Mouse (Mus musculus): ENCODE measurements around the gene Ambra1. TPM values are rescaled to one million over a fixed set of nuclear protein-coding genes. Genes with fewer than 3 reads are reported as not detected.

The Ambra1 gene
- polyA plus RNA-seq, 1 experiment, result 19.3 TPM

DNA sequence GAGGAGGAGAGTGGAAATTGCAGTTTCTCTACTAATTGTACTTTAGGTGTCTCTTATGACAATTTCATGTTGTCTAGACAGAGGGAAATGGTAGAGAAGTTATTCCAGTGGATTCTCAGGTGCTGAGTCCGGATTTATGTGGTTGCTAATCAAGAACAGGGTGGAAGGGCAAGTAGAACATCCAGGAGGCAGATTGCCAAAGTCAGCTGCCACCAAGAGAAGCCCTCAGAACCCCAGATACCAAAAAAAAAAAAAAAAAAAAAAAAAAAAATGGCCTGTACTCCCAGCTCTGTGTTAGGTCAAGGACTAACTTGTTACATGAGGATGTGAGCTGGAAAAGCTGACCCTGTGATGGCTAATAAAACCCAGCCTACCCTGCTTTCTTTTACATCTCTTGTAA lies 62.4 kb downstream of the Ambra1 start:
- H3K36me3 ChIP-seq (ENCODE audit: control insufficient read depth, insufficient read depth), result no peaks in the 10 kb centered on the region
- no peak overlapping the region for H3K4me3 ChIP-seq
- H3K4me2 ChIP-seq (ENCODE audit: low read depth), result no peak overlapping the region
- TF ChIP-seq POLR2A (IDR thresholded peaks at IDR 0.05; ENCODE audit: insufficient read length, low read depth), result no peak
- peaks cover 24% of the 10 kb centered on the region for H3K79me2 ChIP-seq (ENCODE audit: control insufficient read depth, insufficient read depth)
- no peaks in the 10 kb centered on the region for H3K27me3 ChIP-seq (ENCODE audit: control insufficient read depth, insufficient read depth, insufficient read length)
- no peak overlapping the region for H3ac ChIP-seq (ENCODE audit: control insufficient read depth, insufficient read length)

GRCm38 (mm10) chr2:91794466-91794865 lies 64.5 kb downstream of the Ambra1 start:
- no peak for TF ChIP-seq MYOD1 (IDR thresholded peaks at IDR 0.05; ENCODE audit: control insufficient read depth in 1 of 3, insufficient read length in 2 of 3, low read depth in 2 of 3)
- H3K4me3 ChIP-seq, result no peak overlapping the region
- no peaks in the 10 kb centered on the region for H3K27me3 ChIP-seq (ENCODE audit: control insufficient read depth, insufficient read depth, insufficient read length)
- peaks cover 24% of the 10 kb centered on the region for H3K79me2 ChIP-seq (ENCODE audit: control insufficient read depth, insufficient read depth)
- no peaks in the 10 kb centered on the region for H3K36me3 ChIP-seq (ENCODE audit: control insufficient read depth, insufficient read depth)
- H3K4me2 ChIP-seq (ENCODE audit: low read depth), result no peak overlapping the region
- no peak overlapping the region for H3ac ChIP-seq (ENCODE audit: control insufficient read depth, insufficient read length)

- Histone ChIP-seq H3K79me2 (ENCODE audit: control insufficient read depth, insufficient read depth) (peaks cover 23% of the 10 kb centered on the region), H3K4me2 (ENCODE audit: low read depth) (no peak overlapping the region), H3K36me3 (ENCODE audit: control insufficient read depth, insufficient read depth) (no peaks in the 10 kb centered on the region), H3ac (ENCODE audit: control insufficient read depth, insufficient read length) (no peak overlapping the region), H3K4me3 (no peak overlapping the region), H3K27me3 (ENCODE audit: control insufficient read depth, insufficient read depth, insufficient read length) (no peaks in the 10 kb centered on the region)
- no peak for TF ChIP-seq SRF (IDR thresholded peaks at IDR 0.05; ENCODE audit: control insufficient read depth, insufficient read length, low read depth)
- TF ChIP-seq MAX (IDR thresholded peaks at IDR 0.05; ENCODE audit: low read depth), result no peak
Observed at GRCm38 (mm10) chr2:91795091-91795490, 65.2 kb downstream of the Ambra1 start.

GRCm38 (mm10) chr2:91811433-91811832 lies 81.5 kb downstream of the Ambra1 start:
- no peak overlapping the region for H3K4me2 ChIP-seq (ENCODE audit: low read depth)
- peaks cover 7% of the 10 kb centered on the region for H3K36me3 ChIP-seq (ENCODE audit: control insufficient read depth, insufficient read depth)
- no peak overlapping the region for H3K4me3 ChIP-seq
- no peak for TF ChIP-seq USF1 (IDR thresholded peaks at IDR 0.05; ENCODE audit: low read depth)
- TF ChIP-seq TCF3 (IDR thresholded peaks at IDR 0.05; ENCODE audit: insufficient read length, low read depth), result no peak
- no peak for TF ChIP-seq POLR2AphosphoS2 (IDR thresholded peaks at IDR 0.05; ENCODE audit: insufficient read length, low read depth)
- H3ac ChIP-seq (ENCODE audit: control insufficient read depth, insufficient read length), result no peak overlapping the region
- no peaks in the 10 kb centered on the region for H3K27me3 ChIP-seq (ENCODE audit: control insufficient read depth, insufficient read depth, insufficient read length)
- no peaks in the 10 kb centered on the region for H3K79me2 ChIP-seq (ENCODE audit: control insufficient read depth, insufficient read depth)

DNA sequence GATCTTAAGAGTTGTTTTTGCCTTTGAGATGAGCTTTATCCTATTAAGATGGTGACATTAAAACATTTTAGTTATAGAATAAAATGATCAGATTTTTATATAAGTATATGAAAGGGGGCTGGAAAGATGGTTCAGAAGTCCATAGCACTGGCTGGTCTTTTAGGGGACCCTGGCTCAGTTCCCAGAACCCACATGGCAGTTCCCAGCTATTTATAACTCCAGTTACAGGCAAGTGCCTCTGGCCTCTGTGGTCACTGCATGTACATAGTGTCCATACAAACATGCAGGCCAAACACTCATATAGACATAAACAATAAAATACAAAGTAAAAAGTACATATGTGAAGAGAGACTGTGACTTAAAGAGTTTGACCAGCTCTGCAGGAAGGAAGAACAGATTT lies 86.8 kb downstream of the Ambra1 start:
- Histone ChIP-seq H3K4me3 (no peak overlapping the region), H3K27me3 (ENCODE audit: control insufficient read depth, insufficient read depth, insufficient read length) (no peaks in the 10 kb centered on the region), H3K36me3 (ENCODE audit: control insufficient read depth, insufficient read depth) (peaks cover 5% of the 10 kb centered on the region), H3K79me2 (ENCODE audit: control insufficient read depth, insufficient read depth) (no peaks in the 10 kb centered on the region), H3K4me2 (ENCODE audit: low read depth) (no peak overlapping the region), H3ac (ENCODE audit: control insufficient read depth, insufficient read length) (no peak overlapping the region)
- TF ChIP-seq POLR2AphosphoS2 (IDR thresholded peaks at IDR 0.05; ENCODE audit: insufficient read length, low read depth) (no peak), SRF (IDR thresholded peaks at IDR 0.05; ENCODE audit: control insufficient read depth, insufficient read length, low read depth) (no peak), CEBPB (IDR thresholded peaks at IDR 0.05; ENCODE audit: insufficient read depth, poor library complexity, severe bottlenecking) (no peak), REST (IDR thresholded peaks at IDR 0.05; ENCODE audit: insufficient read depth, insufficient read length) (no peak), MAX (IDR thresholded peaks at IDR 0.05; ENCODE audit: low read depth) (no peak), E2F4 (IDR thresholded peaks at IDR 0.05; ENCODE audit: insufficient read depth) (no peak), MYOG (IDR thresholded peaks at IDR 0.05; ENCODE audit: control insufficient read depth in 1 of 3, insufficient read depth in 1 of 3, insufficient read length in 2 of 3, low read depth in 2 of 3) (no peak), MYOD1 (IDR thresholded peaks at IDR 0.05; ENCODE audit: control insufficient read depth in 1 of 3, insufficient read length in 2 of 3, low read depth in 2 of 3) (no peak)

GRCm38 (mm10) chr2:91832227-91832626 lies 102.3 kb downstream of the Ambra1 start:
- no peak overlapping the region for H3ac ChIP-seq (ENCODE audit: control insufficient read depth, insufficient read length)
- no peak for TF ChIP-seq CEBPB (IDR thresholded peaks at IDR 0.05; ENCODE audit: insufficient read depth, poor library complexity, severe bottlenecking)
- TF ChIP-seq TCF3 (IDR thresholded peaks at IDR 0.05; ENCODE audit: insufficient read length, low read depth), result no peak
- no peak for TF ChIP-seq MYOD1 (IDR thresholded peaks at IDR 0.05; ENCODE audit: control insufficient read depth in 1 of 3, insufficient read length in 2 of 3, low read depth in 2 of 3)
- no peak for TF ChIP-seq E2F4 (IDR thresholded peaks at IDR 0.05; ENCODE audit: insufficient read depth)
- TF ChIP-seq REST (IDR thresholded peaks at IDR 0.05; ENCODE audit: insufficient read depth, insufficient read length), result no peak
- TF ChIP-seq SRF (IDR thresholded peaks at IDR 0.05; ENCODE audit: control insufficient read depth, insufficient read length, low read depth), result no peak
- no peak for TF ChIP-seq MYOG (IDR thresholded peaks at IDR 0.05; ENCODE audit: control insufficient read depth in 1 of 3, insufficient read depth in 1 of 3, insufficient read length in 2 of 3, low read depth in 2 of 3)
- TF ChIP-seq POLR2A (IDR thresholded peaks at IDR 0.05; ENCODE audit: insufficient read length, low read depth), result no peak
- TF ChIP-seq POLR2AphosphoS2 (IDR thresholded peaks at IDR 0.05; ENCODE audit: insufficient read length, low read depth), result no peak
- no peak for TF ChIP-seq USF1 (IDR thresholded peaks at IDR 0.05; ENCODE audit: low read depth)
- TF ChIP-seq TCF12 (IDR thresholded peaks at IDR 0.05; ENCODE audit: insufficient read depth, poor library complexity, severe bottlenecking), result no peak
- TF ChIP-seq MAX (IDR thresholded peaks at IDR 0.05; ENCODE audit: low read depth), result no peak

More at GRCm38 (mm10) chr2:91832227-91832626, 102.3 kb downstream of the Ambra1 start:
- Histone ChIP-seq H3K79me2 (ENCODE audit: control insufficient read depth, insufficient read depth) (no peaks in the 10 kb centered on the region), H3K27me3 (ENCODE audit: control insufficient read depth, insufficient read depth, insufficient read length) (no peaks in the 10 kb centered on the region), H3K36me3 (ENCODE audit: control insufficient read depth, insufficient read depth) (peaks cover 4% of the 10 kb centered on the region), H3K4me3 (no peak overlapping the region), H3K4me2 (ENCODE audit: low read depth) (no peak overlapping the region)

Measured in myocyte (in vitro differentiated cells).